Mouse (Mus musculus): ENCODE measurements around the gene Gm4981. TPM values are rescaled to one million over a fixed set of nuclear protein-coding genes. Genes with fewer than 3 reads are reported as not detected.

Gm4981 gene
- polyA plus RNA-seq, 1 experiment from 2014 or later, result not detected

DNA sequence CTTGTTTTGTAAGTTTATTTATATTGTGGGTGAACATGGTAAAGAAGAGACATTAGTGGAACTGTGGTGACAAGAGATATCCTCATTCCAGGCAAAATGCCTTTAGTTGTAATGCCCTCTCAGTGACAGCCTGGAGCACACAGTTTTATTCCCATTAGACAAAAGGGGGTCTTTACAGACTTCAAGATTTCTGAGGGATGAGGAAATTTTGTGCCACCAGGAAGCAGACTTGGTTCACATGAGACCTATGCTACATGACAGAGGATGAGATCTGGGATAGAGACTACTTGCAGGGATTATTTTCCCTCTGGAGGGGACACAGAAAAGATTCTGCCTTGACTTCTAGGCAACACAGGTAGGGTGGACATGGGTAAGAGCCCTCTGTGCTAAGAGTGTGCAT lies 22.0 kb downstream of the Gm4981 start:
- Histone ChIP-seq H3K36me3 (ENCODE audit: control insufficient read depth, insufficient read depth, low read length) (no peaks in the 10 kb centered on the region), H3K4me2 (no peak overlapping the region), H3K27ac (ENCODE audit: low read depth, low read length) (no peak overlapping the region), H3K4me1 (ENCODE audit: control insufficient read depth, insufficient read depth, low read length) (no peaks in the 10 kb centered on the region), H3K4me3 (ENCODE audit: low read depth, low read length) (no peak overlapping the region), H3K9me3 (replicated peaks; ENCODE audit: control insufficient read depth, low read length) (peaks cover 6% of the 10 kb centered on the region; the same call in 1 of the 2 replicates), H3K9ac (ENCODE audit: low read depth, low read length) (no peak overlapping the region), H3K27me3 (ENCODE audit: control insufficient read depth, insufficient read depth, low read length) (no peaks in the 10 kb centered on the region)
- ATAC-seq (replicated peaks; ENCODE audit: insufficient number of reproducible peaks, low FRiP score, low TSS enrichment), result no peak

DNA sequence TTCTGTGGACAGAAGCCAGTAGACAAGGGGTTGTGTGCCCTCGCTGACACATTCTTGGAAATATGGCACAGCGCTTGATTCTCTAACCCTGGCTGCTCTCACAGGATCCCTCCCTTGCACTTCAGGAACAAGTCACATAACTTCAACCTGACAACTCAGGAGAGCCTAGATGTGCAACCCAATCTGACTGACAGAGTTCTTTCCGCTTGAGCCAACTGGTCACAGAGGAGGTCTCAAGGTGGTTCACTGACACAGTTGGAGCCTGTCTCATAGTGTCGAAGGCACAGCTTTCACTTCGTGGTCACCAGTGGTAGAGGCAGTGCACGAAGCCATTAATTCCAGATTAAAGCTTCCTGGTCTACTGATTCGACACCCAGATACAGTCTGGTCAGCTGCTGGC lies 24.3 kb downstream of the Gm4981 start:
- H3K27ac ChIP-seq (ENCODE audit: low read depth, low read length), result no peak overlapping the region
- no peaks in the 10 kb centered on the region for H3K27me3 ChIP-seq (ENCODE audit: control insufficient read depth, insufficient read depth, low read length)
- H3K9ac ChIP-seq (ENCODE audit: low read depth, low read length), result no peak overlapping the region
- no peaks in the 10 kb centered on the region for H3K4me1 ChIP-seq (ENCODE audit: control insufficient read depth, insufficient read depth, low read length)
- WGBS (ENCODE audit: insufficient replicate concordance), result 66% methylated on average over 7 of the region's 7 CpGs
- ATAC-seq (replicated peaks; ENCODE audit: insufficient number of reproducible peaks, low FRiP score, low TSS enrichment), result no peak
- H3K36me3 ChIP-seq (ENCODE audit: control insufficient read depth, insufficient read depth, low read length), result no peaks in the 10 kb centered on the region
- no peak overlapping the region for H3K4me2 ChIP-seq
- no peak overlapping the region for H3K4me3 ChIP-seq (ENCODE audit: low read depth, low read length)
- peaks cover 6% of the 10 kb centered on the region; the same call in 1 of the 2 replicates for H3K9me3 ChIP-seq (replicated peaks; ENCODE audit: control insufficient read depth, low read length)

DNA sequence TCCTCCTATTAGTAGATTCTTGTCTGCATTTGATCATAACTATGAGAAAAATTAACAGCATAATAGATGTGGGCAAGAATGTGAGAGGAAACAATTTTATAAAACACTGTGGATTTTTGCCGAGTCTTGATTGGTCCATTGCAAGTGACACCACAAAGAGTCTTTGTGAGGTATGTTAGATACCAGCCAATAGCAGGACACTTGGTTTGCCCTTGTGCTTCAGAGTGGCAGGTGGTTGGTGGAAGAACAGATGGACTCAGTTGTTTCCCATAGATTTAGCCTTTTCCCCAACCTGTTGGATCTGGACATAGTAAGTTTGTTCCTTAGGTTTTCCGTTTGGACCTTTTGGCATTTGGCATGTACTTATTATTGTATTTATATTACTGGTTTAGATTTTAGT lies 25.3 kb downstream of the Gm4981 start:
- 85% methylated on average over 2 of the region's 2 CpGs for WGBS (ENCODE audit: insufficient replicate concordance)
- Histone ChIP-seq H3K4me2 (no peak overlapping the region), H3K9me3 (replicated peaks; ENCODE audit: control insufficient read depth, low read length) (peaks cover 8% of the 10 kb centered on the region; the same call in 1 of the 2 replicates), H3K4me3 (ENCODE audit: low read depth, low read length) (no peak overlapping the region), H3K27me3 (ENCODE audit: control insufficient read depth, insufficient read depth, low read length) (no peaks in the 10 kb centered on the region), H3K4me1 (ENCODE audit: control insufficient read depth, insufficient read depth, low read length) (no peaks in the 10 kb centered on the region), H3K27ac (ENCODE audit: low read depth, low read length) (no peak overlapping the region), H3K36me3 (ENCODE audit: control insufficient read depth, insufficient read depth, low read length) (no peaks in the 10 kb centered on the region), H3K9ac (ENCODE audit: low read depth, low read length) (no peak overlapping the region)
- no peak for ATAC-seq (replicated peaks; ENCODE audit: insufficient number of reproducible peaks, low FRiP score, low TSS enrichment)

DNA sequence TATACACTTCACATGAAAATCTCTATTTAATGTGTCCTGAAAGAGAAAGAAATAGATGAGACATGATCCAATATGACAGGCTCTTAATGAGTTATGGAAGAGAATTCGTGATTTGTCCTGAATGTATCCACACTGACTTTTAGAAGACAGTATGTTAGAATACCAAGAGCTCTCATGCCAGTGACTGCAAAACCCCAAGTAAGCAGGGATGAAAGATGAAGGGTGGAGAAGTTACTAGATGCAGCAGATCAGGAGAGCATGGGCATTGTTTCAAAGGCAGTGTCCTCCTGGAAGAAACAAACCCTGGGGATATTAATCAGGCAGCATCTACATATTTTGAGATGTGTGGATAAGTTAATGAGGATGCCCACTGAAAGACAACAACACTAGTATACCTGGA lies 26.0 kb downstream of the Gm4981 start:
- H3K36me3 ChIP-seq (ENCODE audit: control insufficient read depth, insufficient read depth, low read length), result no peaks in the 10 kb centered on the region
- WGBS (ENCODE audit: insufficient replicate concordance), result 58% methylated on average over 1 of the region's 1 CpGs
- no peak for ATAC-seq (replicated peaks; ENCODE audit: insufficient number of reproducible peaks, low FRiP score, low TSS enrichment)
- no peak overlapping the region for H3K27ac ChIP-seq (ENCODE audit: low read depth, low read length)
- no peak overlapping the region for H3K4me3 ChIP-seq (ENCODE audit: low read depth, low read length)
- no peak overlapping the region for H3K4me2 ChIP-seq
- no peak overlapping the region for H3K9ac ChIP-seq (ENCODE audit: low read depth, low read length)
- no peaks in the 10 kb centered on the region for H3K4me1 ChIP-seq (ENCODE audit: control insufficient read depth, insufficient read depth, low read length)
- H3K9me3 ChIP-seq (replicated peaks; ENCODE audit: control insufficient read depth, low read length), result peaks cover 12% of the 10 kb centered on the region
- no peaks in the 10 kb centered on the region for H3K27me3 ChIP-seq (ENCODE audit: control insufficient read depth, insufficient read depth, low read length)

DNA sequence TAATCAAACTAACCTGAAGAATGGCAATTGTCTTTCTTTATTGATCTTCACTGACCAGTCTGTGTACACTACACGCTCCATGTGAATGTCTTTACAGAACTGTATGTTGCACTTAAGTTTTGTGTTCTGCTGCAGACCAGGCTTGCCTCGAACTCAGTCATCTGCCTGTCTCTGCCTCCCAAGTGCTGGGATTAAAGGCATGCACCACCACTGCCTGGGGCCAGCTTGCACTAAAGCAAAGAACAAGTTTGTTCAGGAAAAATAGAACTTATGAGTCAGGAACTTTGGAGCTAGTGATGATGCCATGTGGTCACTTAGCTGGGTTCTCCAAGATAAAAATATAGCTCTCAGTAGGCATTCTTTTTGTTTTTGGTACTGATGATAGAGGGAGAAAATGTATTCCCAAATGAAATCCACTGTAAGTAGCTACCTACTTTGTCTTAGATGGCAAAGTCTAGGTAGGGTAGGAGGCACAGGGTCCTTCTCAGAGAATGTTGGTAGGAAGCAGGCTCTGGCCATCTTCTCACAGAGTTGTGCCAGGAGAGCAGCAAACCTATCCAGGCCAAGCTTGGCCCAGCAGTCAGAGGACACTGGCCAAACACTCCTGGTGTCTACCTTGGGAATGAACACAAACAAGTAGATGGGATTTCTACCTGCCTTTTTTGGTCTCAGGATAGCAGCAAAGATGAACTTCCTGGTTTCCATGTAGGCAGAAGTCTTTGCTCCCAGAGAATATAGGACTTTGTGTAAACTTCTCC lies 26.6 kb downstream of the Gm4981 start:
- 66% methylated on average over 2 of the region's 2 CpGs for WGBS (ENCODE audit: insufficient replicate concordance)
- Histone ChIP-seq H3K4me1 (ENCODE audit: control insufficient read depth, insufficient read depth, low read length) (no peaks in the 10 kb centered on the region), H3K27ac (ENCODE audit: low read depth, low read length) (no peak overlapping the region), H3K4me2 (no peak overlapping the region), H3K9ac (ENCODE audit: low read depth, low read length) (no peak overlapping the region), H3K36me3 (ENCODE audit: control insufficient read depth, insufficient read depth, low read length) (no peaks in the 10 kb centered on the region), H3K27me3 (ENCODE audit: control insufficient read depth, insufficient read depth, low read length) (no peaks in the 10 kb centered on the region), H3K9me3 (replicated peaks; ENCODE audit: control insufficient read depth, low read length) (peaks cover 12% of the 10 kb centered on the region), H3K4me3 (ENCODE audit: low read depth, low read length) (no peak overlapping the region)
- ATAC-seq (replicated peaks; ENCODE audit: insufficient number of reproducible peaks, low FRiP score, low TSS enrichment), result no peak

DNA sequence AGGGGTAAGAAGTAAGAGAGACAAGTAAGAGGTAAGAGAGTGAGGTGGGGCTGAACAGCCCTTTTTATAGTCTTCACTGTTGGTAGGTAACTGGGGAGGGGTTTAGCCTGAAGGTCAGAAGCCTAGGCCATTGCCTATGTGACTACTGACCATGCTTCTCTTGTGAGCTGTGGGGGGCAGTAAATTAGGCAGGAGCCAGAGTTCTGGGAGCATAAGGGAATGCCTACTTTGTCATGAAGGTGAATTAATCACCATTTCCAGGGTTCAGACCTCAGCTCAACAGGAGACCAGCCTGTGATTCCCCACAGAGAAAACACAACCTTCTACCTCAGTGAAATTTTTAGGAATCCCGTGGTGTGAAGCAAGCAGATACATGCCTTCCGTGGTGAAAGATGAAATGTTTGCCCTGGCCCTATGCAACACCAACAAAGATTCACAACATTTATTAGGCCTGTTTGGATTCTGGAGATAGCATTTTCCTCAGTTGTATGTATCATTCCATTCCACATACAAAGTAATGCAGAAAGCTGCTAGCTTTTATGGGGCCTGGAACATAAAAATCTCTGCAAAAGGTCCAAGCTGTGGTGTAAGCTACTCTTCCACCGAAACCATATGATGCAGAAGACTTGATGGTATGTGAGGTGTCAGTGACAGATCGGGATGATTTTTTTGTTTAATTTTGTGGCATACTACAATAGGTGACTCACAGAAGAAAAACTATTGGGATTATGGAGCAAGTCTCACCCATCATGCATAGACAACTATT lies 29.7 kb downstream of the Gm4981 start:
- Histone ChIP-seq H3K27me3 (ENCODE audit: control insufficient read depth, insufficient read depth, low read length) (no peaks in the 10 kb centered on the region), H3K9me3 (replicated peaks; ENCODE audit: control insufficient read depth, low read length) (peaks cover 9% of the 10 kb centered on the region), H3K9ac (ENCODE audit: low read depth, low read length) (no peak overlapping the region), H3K36me3 (ENCODE audit: control insufficient read depth, insufficient read depth, low read length) (no peaks in the 10 kb centered on the region), H3K27ac (ENCODE audit: low read depth, low read length) (no peak overlapping the region), H3K4me1 (ENCODE audit: control insufficient read depth, insufficient read depth, low read length) (no peaks in the 10 kb centered on the region), H3K4me2 (no peak overlapping the region), H3K4me3 (ENCODE audit: low read depth, low read length) (no peak overlapping the region)
- 77% methylated on average over 4 of the region's 4 CpGs for WGBS (ENCODE audit: insufficient replicate concordance)
- ATAC-seq (replicated peaks; ENCODE audit: insufficient number of reproducible peaks, low FRiP score, low TSS enrichment), result no peak

DNA sequence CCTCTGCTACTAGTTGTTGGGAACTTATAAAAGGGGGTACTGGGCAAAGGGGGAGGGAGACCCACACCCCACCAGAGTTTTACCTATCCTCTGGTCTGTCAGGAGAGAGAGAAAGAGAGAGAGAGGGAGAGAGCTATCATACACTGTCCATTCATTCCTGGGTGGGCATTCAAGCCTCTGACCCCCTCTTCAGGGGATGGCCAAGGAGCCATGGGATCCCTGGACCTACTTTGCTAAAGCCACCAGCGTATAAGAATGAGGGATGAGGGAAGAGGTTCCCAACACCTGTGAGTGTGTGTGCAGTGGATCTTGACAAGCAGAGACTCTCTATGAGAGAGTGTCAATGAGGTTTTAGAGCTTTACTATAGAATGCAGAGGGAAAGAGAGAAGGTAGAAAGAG lies 30.5 kb downstream of the Gm4981 start:
- WGBS (ENCODE audit: insufficient replicate concordance), result 40% methylated on average over 1 of the region's 1 CpGs

More for the DNA sequence above, 30.5 kb downstream of the Gm4981 start:
- Histone ChIP-seq H3K27ac (ENCODE audit: low read depth, low read length) (no peak overlapping the region), H3K27me3 (ENCODE audit: control insufficient read depth, insufficient read depth, low read length) (no peaks in the 10 kb centered on the region), H3K4me3 (ENCODE audit: low read depth, low read length) (no peak overlapping the region), H3K4me1 (ENCODE audit: control insufficient read depth, insufficient read depth, low read length) (no peaks in the 10 kb centered on the region), H3K9me3 (replicated peaks; ENCODE audit: control insufficient read depth, low read length) (peaks cover 9% of the 10 kb centered on the region), H3K36me3 (ENCODE audit: control insufficient read depth, insufficient read depth, low read length) (no peaks in the 10 kb centered on the region), H3K9ac (ENCODE audit: low read depth, low read length) (no peak overlapping the region), H3K4me2 (no peak overlapping the region)
- ATAC-seq (replicated peaks; ENCODE audit: insufficient number of reproducible peaks, low FRiP score, low TSS enrichment), result no peak

Data from heart, embryonic 11.5 days (tissue).